Mouse (Mus musculus): ENCODE results near the gene Slc45a2. TPM values are rescaled to one million over a fixed set of nuclear protein-coding genes. Genes with fewer than 3 reads are reported as not detected.

Slc45a2 gene
- total and polyA plus RNA-seq, 3 experiments = not detected

GRCm38 (mm10) chr15:10990411-10990810 lies 10.1 kb upstream of the Slc45a2 start:
- Histone ChIP-seq H3K27ac (no peak overlapping the region), H3K4me1 (ENCODE audit: control insufficient read depth, insufficient read depth, low read length) (no peaks in the 10 kb centered on the region; the same call in 1 of the 2 replicates), H3K9ac (ENCODE audit: low read depth, low read length) (no peak overlapping the region), H3K4me3 (no peak overlapping the region), H3K79me2 (replicated peaks; ENCODE audit: control insufficient read depth, insufficient read depth, low read length) (no peaks in the 10 kb centered on the region), H3K27me3 (ENCODE audit: control insufficient read depth, insufficient read depth, low read length) (no peaks in the 10 kb centered on the region), H3K36me3 (ENCODE audit: control insufficient read depth, insufficient read depth, low read length) (no peaks in the 10 kb centered on the region)
- 35% methylated on average over 2 of the region's 2 CpGs for WGBS
- intact Hi-C loops (cut with DNase I) = no loop called here
- no peak for DNase-seq
- TF ChIP-seq CTCF (IDR thresholded peaks at IDR 0.05) (no peak), EP300 (IDR thresholded peaks at IDR 0.05; ENCODE audit: insufficient read depth, low read depth, low read length) (no peak), POLR2A (IDR thresholded peaks at IDR 0.05; ENCODE audit: insufficient read depth, low read depth, low read length) (no peak)

DNA sequence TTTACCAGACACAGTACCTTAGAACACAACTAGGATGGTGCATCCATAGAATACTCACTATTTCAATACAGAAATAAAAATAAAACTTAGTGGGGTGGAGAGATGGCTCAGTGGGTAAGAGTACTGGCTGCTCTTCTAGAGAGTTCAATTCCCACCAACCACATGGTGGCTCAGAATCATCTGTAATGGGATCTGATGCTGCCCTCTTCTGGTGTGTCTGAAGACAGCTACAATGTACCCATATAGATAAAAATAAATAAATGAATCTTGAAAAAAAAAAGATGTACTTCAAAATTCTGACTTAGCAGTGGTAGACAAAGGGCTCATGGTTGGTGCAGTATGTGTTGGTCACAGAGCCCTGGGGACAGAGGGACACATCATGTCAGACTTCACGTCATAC lies 9.0 kb upstream of the Slc45a2 start:
- intact Hi-C loops (cut with DNase I) = no loop called here
- no peaks in the 10 kb centered on the region; the same call in 1 of the 2 replicates for H3K4me1 ChIP-seq (ENCODE audit: control insufficient read depth, insufficient read depth, low read length)
- H3K27me3 ChIP-seq (ENCODE audit: control insufficient read depth, insufficient read depth, low read length) = no peaks in the 10 kb centered on the region
- 100% methylated on average over 1 of the region's 1 CpGs for WGBS
- no peak for TF ChIP-seq POLR2A (IDR thresholded peaks at IDR 0.05; ENCODE audit: insufficient read depth, low read depth, low read length)
- TF ChIP-seq CTCF (IDR thresholded peaks at IDR 0.05) = peak; percentile 44
- no peak for TF ChIP-seq EP300 (IDR thresholded peaks at IDR 0.05; ENCODE audit: insufficient read depth, low read depth, low read length)
- no peak overlapping the region for H3K9ac ChIP-seq (ENCODE audit: low read depth, low read length)
- no peak overlapping the region for H3K4me3 ChIP-seq
- no peaks in the 10 kb centered on the region for H3K36me3 ChIP-seq (ENCODE audit: control insufficient read depth, insufficient read depth, low read length)
- DNase-seq = no peak
- no peaks in the 10 kb centered on the region for H3K79me2 ChIP-seq (replicated peaks; ENCODE audit: control insufficient read depth, insufficient read depth, low read length)
- H3K27ac ChIP-seq = no peak overlapping the region

- WGBS = 41% methylated on average over 5 of the region's 5 CpGs
- H3K4me1 ChIP-seq (ENCODE audit: control insufficient read depth, insufficient read depth, low read length) = no peaks in the 10 kb centered on the region
- no peak overlapping the region for H3K27ac ChIP-seq
- H3K79me2 ChIP-seq (replicated peaks; ENCODE audit: control insufficient read depth, insufficient read depth, low read length) = no peaks in the 10 kb centered on the region
- intact Hi-C loops (cut with DNase I) = no loop called here
- no peaks in the 10 kb centered on the region for H3K27me3 ChIP-seq (ENCODE audit: control insufficient read depth, insufficient read depth, low read length)
- H3K36me3 ChIP-seq (ENCODE audit: control insufficient read depth, insufficient read depth, low read length) = no peaks in the 10 kb centered on the region
- TF ChIP-seq EP300 (IDR thresholded peaks at IDR 0.05; ENCODE audit: insufficient read depth, low read depth, low read length) (no peak), CTCF (IDR thresholded peaks at IDR 0.05) (no peak), POLR2A (IDR thresholded peaks at IDR 0.05; ENCODE audit: insufficient read depth, low read depth, low read length) (no peak)
- H3K9ac ChIP-seq (ENCODE audit: low read depth, low read length) = no peak overlapping the region
- H3K4me3 ChIP-seq = no peak overlapping the region
- DNase-seq = no peak
Observed at GRCm38 (mm10) chr15:10999832-11000231, 689 bp upstream of the Slc45a2 start.

DNA sequence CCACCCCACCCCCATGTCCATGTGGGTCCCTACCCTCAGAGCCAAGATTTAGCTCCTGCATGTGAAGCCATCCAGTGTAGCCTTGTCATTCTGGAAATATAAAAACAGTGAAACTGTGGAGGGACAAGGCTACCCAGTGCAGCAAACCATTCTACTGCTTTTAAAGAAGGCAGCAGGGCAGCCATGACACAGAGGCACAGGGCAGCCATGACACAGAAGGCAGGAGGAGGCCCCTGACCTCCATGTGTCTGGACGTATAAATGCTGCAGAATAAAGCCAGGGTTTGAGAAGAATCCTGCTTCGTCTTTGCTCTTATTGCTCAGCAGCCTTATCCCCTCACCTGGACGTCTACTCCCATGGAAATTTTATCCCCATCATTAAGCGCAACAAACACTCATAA lies 3.3 kb downstream of the Slc45a2 start:
- no peaks in the 10 kb centered on the region for H3K79me2 ChIP-seq (replicated peaks; ENCODE audit: control insufficient read depth, insufficient read depth, low read length)
- DNase-seq = no peak
- H3K27me3 ChIP-seq (ENCODE audit: control insufficient read depth, insufficient read depth, low read length) = no peaks in the 10 kb centered on the region
- no peak for TF ChIP-seq CTCF (IDR thresholded peaks at IDR 0.05)
- no peak for TF ChIP-seq POLR2A (IDR thresholded peaks at IDR 0.05; ENCODE audit: insufficient read depth, low read depth, low read length)
- TF ChIP-seq EP300 (IDR thresholded peaks at IDR 0.05; ENCODE audit: insufficient read depth, low read depth, low read length) = no peak
- intact Hi-C loops (cut with DNase I) = no loop called here
- no peak overlapping the region for H3K9ac ChIP-seq (ENCODE audit: low read depth, low read length)
- H3K27ac ChIP-seq = no peak overlapping the region
- no peaks in the 10 kb centered on the region for H3K4me1 ChIP-seq (ENCODE audit: control insufficient read depth, insufficient read depth, low read length)
- 88% methylated on average over 4 of the region's 4 CpGs for WGBS
- H3K36me3 ChIP-seq (ENCODE audit: control insufficient read depth, insufficient read depth, low read length) = no peaks in the 10 kb centered on the region
- H3K4me3 ChIP-seq = no peak overlapping the region

GRCm38 (mm10) chr15:11004646-11005045 lies 4.1 kb downstream of the Slc45a2 start:
- Histone ChIP-seq H3K4me3 (no peak overlapping the region), H3K27ac (no peak overlapping the region), H3K4me1 (ENCODE audit: control insufficient read depth, insufficient read depth, low read length) (no peaks in the 10 kb centered on the region), H3K79me2 (replicated peaks; ENCODE audit: control insufficient read depth, insufficient read depth, low read length) (no peaks in the 10 kb centered on the region), H3K36me3 (ENCODE audit: control insufficient read depth, insufficient read depth, low read length) (no peaks in the 10 kb centered on the region), H3K9ac (ENCODE audit: low read depth, low read length) (no peak overlapping the region), H3K27me3 (ENCODE audit: control insufficient read depth, insufficient read depth, low read length) (no peaks in the 10 kb centered on the region)
- intact Hi-C loops (cut with DNase I) = no loop called here
- no peak for DNase-seq
- TF ChIP-seq CTCF (IDR thresholded peaks at IDR 0.05) (no peak), POLR2A (IDR thresholded peaks at IDR 0.05; ENCODE audit: insufficient read depth, low read depth, low read length) (no peak), EP300 (IDR thresholded peaks at IDR 0.05; ENCODE audit: insufficient read depth, low read depth, low read length) (no peak)
- 39% methylated on average over 6 of the region's 6 CpGs for WGBS

- TF ChIP-seq CTCF (IDR thresholded peaks at IDR 0.05) (peak; percentile 60), POLR2A (IDR thresholded peaks at IDR 0.05; ENCODE audit: insufficient read depth, low read depth, low read length) (no peak)
- no peak for DNase-seq
Observed at GRCm38 (mm10) chr15:11008756-11009155, 8.2 kb downstream of the Slc45a2 start.

More at GRCm38 (mm10) chr15:11008756-11009155, 8.2 kb downstream of the Slc45a2 start:
- WGBS = 15% methylated on average over 5 of the region's 5 CpGs
- H3K27me3 ChIP-seq (ENCODE audit: control insufficient read depth, insufficient read depth, low read length) = no peaks in the 10 kb centered on the region
- H3K36me3 ChIP-seq (ENCODE audit: control insufficient read depth, insufficient read depth, low read length) = no peaks in the 10 kb centered on the region
- no peak overlapping the region for H3K4me3 ChIP-seq
- H3K27ac ChIP-seq = no peak overlapping the region
- no peaks in the 10 kb centered on the region for H3K4me1 ChIP-seq (ENCODE audit: control insufficient read depth, insufficient read depth, low read length)
- H3K79me2 ChIP-seq (replicated peaks; ENCODE audit: control insufficient read depth, insufficient read depth, low read length) = no peaks in the 10 kb centered on the region
- H3K9ac ChIP-seq (ENCODE audit: low read depth, low read length) = no peak overlapping the region
- intact Hi-C loops (cut with DNase I) = no loop called here
